Mouse (Mus musculus): Measurements from ENCODE around the gene Cbfb. TPM values are rescaled to one million over a fixed set of nuclear protein-coding genes. Genes with fewer than 3 reads are reported as not detected.
"Not testable (repeated sequence)": the region's sequence is repeated elsewhere in the genome, so short reads cannot be mapped to it uniquely, and the experiment has no call there.

Cbfb gene
- total and polyA plus RNA-seq, 2 experiments from 2014 or later = 27.8 to 45.1 TPM

DNA sequence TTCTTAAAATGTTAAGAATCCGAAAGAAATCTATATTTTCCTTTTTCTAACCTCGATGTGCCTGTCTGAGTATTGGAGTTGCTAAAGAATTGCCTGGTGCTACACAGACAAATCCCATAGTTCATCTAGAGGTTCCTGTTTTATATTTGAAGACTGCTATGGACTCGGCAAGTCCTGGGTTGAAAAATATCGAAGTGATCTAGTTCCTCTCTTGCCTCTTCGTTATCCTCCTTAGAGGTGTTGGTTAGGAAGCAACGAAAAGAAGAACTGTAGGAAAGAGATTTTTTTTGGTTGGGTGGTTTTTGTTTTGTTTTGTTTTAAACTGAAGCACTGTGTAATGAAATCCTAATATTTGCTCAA, 1.5 kb downstream of the Cbfb start:
- H3K4me1 ChIP-seq (ENCODE audit: insufficient read depth, low read length) = no peaks in the 10 kb centered on the region; the same call in 1 of the 2 replicates
- peak overlapping the region; percentile 69 for H3K4me2 ChIP-seq (ENCODE audit: low read depth, low read length)
- ATAC-seq (no peak), DNase-seq (ENCODE audit: low spot score) (no peak)
- H3K9me3 ChIP-seq (ENCODE audit: low read length) = no peaks in the 10 kb centered on the region
- peak overlapping the region; percentile 98 for H3K4me3 ChIP-seq (ENCODE audit: low read length)
- H3K27ac ChIP-seq = peak overlapping the region; percentile 92; the same call in 1 of the 2 replicates
- no peak for TF ChIP-seq CTCF (IDR thresholded peaks at IDR 0.05; ENCODE audit: low read depth)
- WGBS = 15% methylated on average over 6 of the region's 6 CpGs
- H3K36me3 ChIP-seq (ENCODE audit: insufficient read depth, low read length) = no peaks in the 10 kb centered on the region
- H3K27me3 ChIP-seq (ENCODE audit: insufficient read depth, low read length) = no peaks in the 10 kb centered on the region
- H3K9ac ChIP-seq (replicated peaks; ENCODE audit: low read length) = peak overlapping the region; percentile 86

GRCm38 (mm10) chr8:105175287-105175686, 4.8 kb downstream of the Cbfb start:
- H3K4me1 ChIP-seq (ENCODE audit: insufficient read depth, low read length); H3K27ac ChIP-seq; DNase-seq (ENCODE audit: low spot score); ATAC-seq; H3K27me3 ChIP-seq (ENCODE audit: insufficient read depth, low read length); H3K4me3 ChIP-seq (ENCODE audit: low read length); H3K9me3 ChIP-seq (ENCODE audit: low read length); H3K4me2 ChIP-seq (ENCODE audit: low read depth, low read length); H3K36me3 ChIP-seq (ENCODE audit: insufficient read depth, low read length); H3K9ac ChIP-seq (replicated peaks; ENCODE audit: low read length): not testable (repeated sequence)
- WGBS = 94% methylated on average over 3 of the region's 3 CpGs

DNA sequence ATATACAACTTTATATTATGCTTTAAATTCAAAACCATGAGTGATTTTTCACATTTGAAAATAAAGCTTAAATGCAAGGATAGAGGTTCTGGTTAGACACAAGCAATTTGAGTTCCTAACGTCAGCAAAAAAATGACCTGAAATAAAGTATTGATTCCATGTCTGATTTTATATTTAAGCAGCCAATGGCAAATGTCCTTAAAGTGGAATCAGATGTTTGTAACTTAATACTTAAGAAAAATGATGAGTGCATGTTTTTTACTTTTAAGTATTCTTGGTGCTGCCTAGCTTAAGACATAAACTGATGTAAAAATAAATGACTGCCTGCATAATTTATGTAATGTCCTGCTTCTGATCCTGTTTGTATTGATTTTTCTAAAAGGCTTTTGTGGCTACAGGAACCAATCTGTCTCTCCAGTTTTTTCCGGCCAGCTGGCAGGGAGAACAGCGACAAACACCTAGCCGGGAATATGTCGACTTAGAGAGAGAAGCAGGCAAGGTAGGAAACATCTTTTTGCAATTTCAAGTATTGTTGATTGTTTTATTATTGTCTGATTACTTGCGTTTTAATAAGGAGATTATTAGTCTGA, 7.8 kb downstream of the Cbfb start:
- H3K27ac ChIP-seq = no peak overlapping the region
- H3K9me3 ChIP-seq (ENCODE audit: low read length) = no peaks in the 10 kb centered on the region
- H3K36me3 ChIP-seq (ENCODE audit: insufficient read depth, low read length) = peaks cover 4% of the 10 kb centered on the region; the same call in 1 of the 2 replicates
- DNase-seq (ENCODE audit: low spot score) (no peak), ATAC-seq (no peak)
- no peak overlapping the region for H3K4me2 ChIP-seq (ENCODE audit: low read depth, low read length)
- no peak for TF ChIP-seq CTCF (IDR thresholded peaks at IDR 0.05; ENCODE audit: low read depth)
- H3K27me3 ChIP-seq (ENCODE audit: insufficient read depth, low read length) = no peaks in the 10 kb centered on the region
- no peak overlapping the region for H3K9ac ChIP-seq (replicated peaks; ENCODE audit: low read length)
- 80% methylated on average over 6 of the region's 6 CpGs for WGBS
- no peaks in the 10 kb centered on the region for H3K4me1 ChIP-seq (ENCODE audit: insufficient read depth, low read length)
- no peak overlapping the region for H3K4me3 ChIP-seq (ENCODE audit: low read length)

GRCm38 (mm10) chr8:105182201-105182600, 11.7 kb downstream of the Cbfb start:
- TF ChIP-seq CTCF (IDR thresholded peaks at IDR 0.05; ENCODE audit: low read depth) = no peak
- Histone ChIP-seq H3K4me1 (ENCODE audit: insufficient read depth, low read length) (no peaks in the 10 kb centered on the region), H3K9ac (replicated peaks; ENCODE audit: low read length) (no peak overlapping the region), H3K9me3 (ENCODE audit: low read length) (no peaks in the 10 kb centered on the region), H3K36me3 (ENCODE audit: insufficient read depth, low read length) (peaks cover 4% of the 10 kb centered on the region; the same call in 1 of the 2 replicates), H3K4me2 (ENCODE audit: low read depth, low read length) (no peak overlapping the region), H3K27me3 (ENCODE audit: insufficient read depth, low read length) (no peaks in the 10 kb centered on the region), H3K4me3 (ENCODE audit: low read length) (no peak overlapping the region), H3K27ac (no peak overlapping the region)
- 85% methylated on average over 1 of the region's 1 CpGs for WGBS
- no peak for DNase-seq (ENCODE audit: low spot score)
- ATAC-seq = no peak

- WGBS = 64% methylated on average over 1 of the region's 1 CpGs
- no peak for TF ChIP-seq CTCF (IDR thresholded peaks at IDR 0.05; ENCODE audit: low read depth)
- H3K27me3 ChIP-seq (ENCODE audit: insufficient read depth, low read length) = no peaks in the 10 kb centered on the region
- no peaks in the 10 kb centered on the region for H3K9me3 ChIP-seq (ENCODE audit: low read length)
- H3K4me3 ChIP-seq (ENCODE audit: low read length) = no peak overlapping the region
- no peak for ATAC-seq
- no peak overlapping the region for H3K9ac ChIP-seq (replicated peaks; ENCODE audit: low read length)
- H3K4me1 ChIP-seq (ENCODE audit: insufficient read depth, low read length) = no peaks in the 10 kb centered on the region
- no peak for DNase-seq (ENCODE audit: low spot score)
- no peak overlapping the region for H3K4me2 ChIP-seq (ENCODE audit: low read depth, low read length)
- H3K36me3 ChIP-seq (ENCODE audit: insufficient read depth, low read length) = peaks cover 4% of the 10 kb centered on the region; the same call in 1 of the 2 replicates
- no peak overlapping the region for H3K27ac ChIP-seq
Observed at GRCm38 (mm10) chr8:105186467-105187005, 16.1 kb downstream of the Cbfb start.

- no peaks in the 10 kb centered on the region for H3K9me3 ChIP-seq (ENCODE audit: low read length)
- WGBS = 96% methylated on average over 5 of the region's 5 CpGs
- ATAC-seq = no peak
Observed at GRCm38 (mm10) chr8:105192182-105192581, 21.7 kb downstream of the Cbfb start.

GRCm38 (mm10) chr8:105205748-105206147, 35.3 kb downstream of the Cbfb start:
- H3K27me3 ChIP-seq (ENCODE audit: insufficient read depth, low read length) = no peaks in the 10 kb centered on the region
- no peak for TF ChIP-seq CTCF (IDR thresholded peaks at IDR 0.05; ENCODE audit: low read depth)
- H3K9ac ChIP-seq (replicated peaks; ENCODE audit: low read length) = no peak overlapping the region
- H3K9me3 ChIP-seq (ENCODE audit: low read length) = no peaks in the 10 kb centered on the region
- peak; percentile 22 for DNase-seq (ENCODE audit: low spot score)
- no peaks in the 10 kb centered on the region for H3K36me3 ChIP-seq (ENCODE audit: insufficient read depth, low read length)
- H3K4me1 ChIP-seq (ENCODE audit: insufficient read depth, low read length) = no peaks in the 10 kb centered on the region
- H3K27ac ChIP-seq = no peak overlapping the region
- no peak overlapping the region for H3K4me3 ChIP-seq (ENCODE audit: low read length)
- no peak overlapping the region for H3K4me2 ChIP-seq (ENCODE audit: low read depth, low read length)
- WGBS = 84% methylated on average over 1 of the region's 1 CpGs
- no peak for ATAC-seq

More at GRCm38 (mm10) chr8:105192182-105192581, 21.7 kb downstream of the Cbfb start:
- Histone ChIP-seq H3K27me3 (ENCODE audit: insufficient read depth, low read length) (no peaks in the 10 kb centered on the region), H3K4me3 (ENCODE audit: low read length) (no peak overlapping the region), H3K9ac (replicated peaks; ENCODE audit: low read length) (no peak overlapping the region), H3K4me1 (ENCODE audit: insufficient read depth, low read length) (no peaks in the 10 kb centered on the region), H3K27ac (no peak overlapping the region), H3K36me3 (ENCODE audit: insufficient read depth, low read length) (peaks cover 18% of the 10 kb centered on the region; the same call in 1 of the 2 replicates), H3K4me2 (ENCODE audit: low read depth, low read length) (no peak overlapping the region)
- TF ChIP-seq CTCF (IDR thresholded peaks at IDR 0.05; ENCODE audit: low read depth) = no peak
- DNase-seq (ENCODE audit: low spot score) = no peak
